Mouse (Mus musculus): ENCODE measurements around the gene Rnf150. TPM values are rescaled to one million over a fixed set of nuclear protein-coding genes. Genes with fewer than 3 reads are reported as not detected.

Gene Rnf150
- polyA plus RNA-seq, 1 experiment, result 44.9 TPM

DNA sequence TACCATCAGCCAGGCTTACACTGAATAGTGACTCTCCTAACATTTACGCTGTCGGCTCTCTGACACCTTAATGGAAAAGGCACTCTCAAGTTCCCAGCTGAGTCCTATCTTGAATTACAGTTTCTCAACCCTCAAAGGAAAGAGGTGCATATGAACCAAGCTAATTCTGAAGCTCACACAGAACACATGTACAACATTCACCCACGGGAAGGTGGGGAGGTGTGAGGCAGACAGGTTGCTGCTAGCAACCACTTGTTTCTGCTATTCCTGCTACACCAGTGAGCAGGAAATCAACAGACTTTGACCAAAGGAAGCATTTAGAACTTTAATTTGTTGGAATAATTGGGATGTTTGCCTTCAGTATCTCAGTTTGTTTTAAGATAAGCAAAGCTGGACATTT, 96.3 kb downstream of the Rnf150 start:
- Histone ChIP-seq H3K4me1 (ENCODE audit: control insufficient read depth, insufficient read depth, low read length) (peaks cover 6% of the 10 kb centered on the region), H3K4me3 (ENCODE audit: insufficient read depth, low read length) (no peak overlapping the region), H3K27ac (ENCODE audit: insufficient read depth, low read depth, low read length) (no peak overlapping the region)
- TF ChIP-seq POLR2A (IDR thresholded peaks at IDR 0.05; ENCODE audit: borderline replicate concordance, low read depth, low read length) (no peak), CTCF (IDR thresholded peaks at IDR 0.05; ENCODE audit: low read depth, low read length) (no peak)

DNA sequence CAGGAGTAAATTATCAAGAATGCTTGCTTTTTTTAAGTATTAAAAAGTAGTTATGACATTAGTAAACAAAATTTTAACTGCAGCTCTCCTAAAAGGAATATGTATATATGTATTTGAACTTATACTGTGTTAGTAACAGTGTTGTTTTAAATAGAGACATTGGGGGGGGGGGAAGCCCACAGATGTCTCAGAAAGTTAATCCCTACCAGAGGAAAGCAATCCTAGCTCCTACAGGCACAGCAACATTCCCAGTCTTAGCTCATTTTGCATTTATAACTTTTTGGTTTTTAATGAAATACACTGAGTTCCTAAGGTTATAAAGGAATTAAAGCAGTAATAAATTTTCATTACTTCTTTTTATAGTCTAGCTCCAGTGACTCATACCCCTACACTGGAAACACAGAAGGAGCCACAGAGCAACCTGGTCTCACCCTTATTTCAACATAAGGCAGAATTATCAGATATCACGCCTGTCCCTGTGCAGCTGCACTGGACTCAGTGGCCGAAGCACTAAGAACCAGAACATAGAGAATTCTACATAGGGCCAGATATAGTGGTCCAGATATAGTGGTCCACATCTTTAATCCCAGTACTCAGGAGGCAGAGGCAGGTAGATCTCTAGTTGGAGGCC, 96.9 kb downstream of the Rnf150 start:
- Histone ChIP-seq H3K4me1 (ENCODE audit: control insufficient read depth, insufficient read depth, low read length) (peaks cover 8% of the 10 kb centered on the region), H3K4me3 (ENCODE audit: insufficient read depth, low read length) (no peak overlapping the region), H3K27ac (ENCODE audit: insufficient read depth, low read depth, low read length) (no peak overlapping the region)
- TF ChIP-seq POLR2A (IDR thresholded peaks at IDR 0.05; ENCODE audit: borderline replicate concordance, low read depth, low read length) (no peak), CTCF (IDR thresholded peaks at IDR 0.05; ENCODE audit: low read depth, low read length) (no peak)

DNA sequence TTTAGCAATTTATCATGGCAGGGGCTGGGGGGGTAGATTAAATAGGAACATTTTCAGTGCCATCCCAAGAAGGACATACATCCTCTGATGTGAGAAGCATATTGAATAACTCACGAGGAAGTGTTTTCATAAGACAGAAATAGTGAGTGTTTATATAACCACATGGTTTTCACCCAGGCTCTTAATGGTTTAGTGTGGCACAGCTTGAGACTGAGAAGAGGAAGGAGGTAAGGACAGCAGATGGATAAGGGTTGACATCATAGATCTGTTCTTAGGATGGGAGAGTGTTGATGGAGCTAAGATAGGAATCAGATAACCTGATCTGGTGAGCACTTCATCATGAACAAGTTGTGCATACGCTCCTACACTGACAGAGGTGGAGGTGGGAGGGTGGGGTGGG, 101.4 kb downstream of the Rnf150 start:
- H3K4me3 ChIP-seq (ENCODE audit: insufficient read depth, low read length), result no peak overlapping the region
- no peak for TF ChIP-seq CTCF (IDR thresholded peaks at IDR 0.05; ENCODE audit: low read depth, low read length)
- no peak for TF ChIP-seq POLR2A (IDR thresholded peaks at IDR 0.05; ENCODE audit: borderline replicate concordance, low read depth, low read length)
- H3K4me1 ChIP-seq (ENCODE audit: control insufficient read depth, insufficient read depth, low read length), result peaks cover 14% of the 10 kb centered on the region
- H3K27ac ChIP-seq (ENCODE audit: insufficient read depth, low read depth, low read length), result no peak overlapping the region

DNA sequence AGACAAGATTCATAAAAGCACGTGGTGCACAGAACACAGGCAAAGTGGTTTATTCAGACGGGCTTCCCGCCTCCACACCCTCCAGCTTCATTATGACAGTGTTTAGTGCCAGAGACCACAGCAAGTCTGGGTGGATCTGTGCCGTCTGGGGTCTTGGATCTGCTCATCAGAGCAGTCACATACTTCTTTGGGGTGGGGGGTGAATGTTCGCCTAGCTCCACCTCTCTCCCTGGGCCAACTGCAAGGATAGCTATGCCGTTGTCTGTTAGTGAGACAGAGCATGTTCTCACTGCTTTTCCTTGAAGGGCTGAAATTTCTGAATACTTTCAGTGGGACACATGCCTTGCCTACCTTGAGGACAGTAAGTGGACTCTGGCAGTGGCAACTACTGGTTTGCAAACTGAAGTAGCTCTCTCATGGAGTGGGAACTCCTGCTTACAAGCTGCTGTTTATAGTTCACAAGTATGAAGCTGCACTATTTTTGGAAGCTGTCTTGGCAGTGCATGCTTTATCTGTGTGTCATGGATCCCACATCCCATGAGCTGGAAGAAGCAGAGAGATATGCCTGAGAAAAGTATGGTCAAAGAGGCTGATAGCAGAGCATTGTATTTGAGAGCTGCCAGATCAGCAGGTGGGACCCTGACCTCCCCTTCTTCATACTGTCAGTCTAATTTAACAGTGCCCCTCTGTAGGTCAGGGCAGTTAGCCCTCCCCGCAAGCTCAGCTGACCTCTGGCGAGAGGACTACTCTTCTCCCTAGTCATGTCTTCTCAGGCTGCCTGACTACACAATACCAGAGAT, 104.9 kb downstream of the Rnf150 start:
- H3K4me3 ChIP-seq (ENCODE audit: insufficient read depth, low read length), result no peak overlapping the region
- H3K4me1 ChIP-seq (ENCODE audit: control insufficient read depth, insufficient read depth, low read length), result peaks cover 14% of the 10 kb centered on the region
- H3K27ac ChIP-seq (ENCODE audit: insufficient read depth, low read depth, low read length), result no peak overlapping the region
- TF ChIP-seq CTCF (IDR thresholded peaks at IDR 0.05; ENCODE audit: low read depth, low read length) (no peak), POLR2A (IDR thresholded peaks at IDR 0.05; ENCODE audit: borderline replicate concordance, low read depth, low read length) (no peak)

DNA sequence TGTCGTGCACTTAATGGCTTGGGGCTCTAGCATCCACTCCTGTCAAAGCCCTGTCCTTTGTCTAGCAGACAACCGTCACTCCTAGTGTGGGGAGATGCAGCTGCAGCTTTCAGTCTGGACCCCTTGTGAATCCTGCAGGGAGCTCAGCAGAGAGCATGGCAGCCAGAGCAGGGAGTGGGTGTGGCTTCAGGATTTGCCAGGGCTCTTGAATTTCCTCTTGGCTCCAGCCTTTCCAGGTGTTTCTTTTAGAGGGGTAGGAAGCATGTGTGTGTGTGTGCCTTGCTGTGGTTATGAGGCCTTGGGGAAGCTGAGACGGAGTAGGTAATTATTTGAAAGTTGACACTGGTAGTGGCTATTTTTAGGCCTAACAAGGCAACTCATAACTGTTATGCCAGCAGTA, 106.8 kb downstream of the Rnf150 start:
- H3K4me1 ChIP-seq (ENCODE audit: control insufficient read depth, insufficient read depth, low read length), result 0 out of 2 replicates have a peak, but pooled peaks cover 5% of the 10 kb centered on the region
- TF ChIP-seq CTCF (IDR thresholded peaks at IDR 0.05; ENCODE audit: low read depth, low read length) (no peak), POLR2A (IDR thresholded peaks at IDR 0.05; ENCODE audit: borderline replicate concordance, low read depth, low read length) (no peak)
- H3K4me3 ChIP-seq (ENCODE audit: insufficient read depth, low read length), result no peak overlapping the region
- no peak overlapping the region for H3K27ac ChIP-seq (ENCODE audit: insufficient read depth, low read depth, low read length)

DNA sequence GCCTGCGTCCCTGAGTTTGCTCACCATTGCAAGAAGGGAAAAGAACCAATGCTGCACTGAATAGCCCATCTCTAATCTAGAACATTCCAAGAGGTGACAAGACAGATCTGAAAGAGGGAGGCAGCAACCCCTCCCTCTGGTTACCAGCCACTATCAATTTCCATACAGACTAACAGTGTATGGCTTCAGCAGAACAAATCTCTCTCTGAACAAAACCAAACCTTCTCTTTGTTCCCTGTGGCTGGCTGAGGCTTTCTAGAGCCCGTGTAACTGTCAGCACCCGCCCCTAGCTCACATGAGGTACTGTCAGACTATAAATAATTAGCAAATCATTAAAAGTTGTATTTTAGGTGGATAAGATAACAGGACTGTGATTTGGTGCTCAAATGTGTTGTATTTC, 109.7 kb downstream of the Rnf150 start:
- 0 out of 2 replicates have a peak, but pooled peaks cover 5% of the 10 kb centered on the region for H3K4me1 ChIP-seq (ENCODE audit: control insufficient read depth, insufficient read depth, low read length)
- no peak for TF ChIP-seq CTCF (IDR thresholded peaks at IDR 0.05; ENCODE audit: low read depth, low read length)
- no peak for TF ChIP-seq POLR2A (IDR thresholded peaks at IDR 0.05; ENCODE audit: borderline replicate concordance, low read depth, low read length)
- no peak overlapping the region for H3K4me3 ChIP-seq (ENCODE audit: insufficient read depth, low read length)
- no peak overlapping the region for H3K27ac ChIP-seq (ENCODE audit: insufficient read depth, low read depth, low read length)

DNA sequence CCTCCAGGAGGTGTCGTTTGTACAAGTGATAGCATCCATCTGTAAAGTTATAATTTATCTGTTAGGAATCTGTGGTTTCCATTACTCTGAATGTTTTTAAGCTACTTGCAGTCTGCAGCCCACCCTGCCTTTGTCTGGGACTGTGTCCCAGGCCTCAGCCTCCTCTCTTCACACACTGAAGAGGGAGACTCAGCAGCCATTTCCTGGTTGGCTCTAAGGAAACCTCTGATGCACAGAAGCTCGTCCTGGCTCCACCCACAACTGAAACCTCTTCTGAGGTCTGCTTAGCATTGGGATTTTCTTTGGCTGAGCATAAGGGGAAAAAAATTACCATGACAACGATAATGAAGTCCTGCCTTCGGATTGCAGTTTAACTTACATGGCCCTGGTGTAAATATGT, 110.2 kb downstream of the Rnf150 start:
- no peak overlapping the region for H3K27ac ChIP-seq (ENCODE audit: insufficient read depth, low read depth, low read length)
- TF ChIP-seq CTCF (IDR thresholded peaks at IDR 0.05; ENCODE audit: low read depth, low read length) (no peak), POLR2A (IDR thresholded peaks at IDR 0.05; ENCODE audit: borderline replicate concordance, low read depth, low read length) (no peak)
- 0 out of 2 replicates have a peak, but pooled peaks cover under 1% of the 10 kb centered on the region for H3K4me1 ChIP-seq (ENCODE audit: control insufficient read depth, insufficient read depth, low read length)
- no peak overlapping the region for H3K4me3 ChIP-seq (ENCODE audit: insufficient read depth, low read length)

DNA sequence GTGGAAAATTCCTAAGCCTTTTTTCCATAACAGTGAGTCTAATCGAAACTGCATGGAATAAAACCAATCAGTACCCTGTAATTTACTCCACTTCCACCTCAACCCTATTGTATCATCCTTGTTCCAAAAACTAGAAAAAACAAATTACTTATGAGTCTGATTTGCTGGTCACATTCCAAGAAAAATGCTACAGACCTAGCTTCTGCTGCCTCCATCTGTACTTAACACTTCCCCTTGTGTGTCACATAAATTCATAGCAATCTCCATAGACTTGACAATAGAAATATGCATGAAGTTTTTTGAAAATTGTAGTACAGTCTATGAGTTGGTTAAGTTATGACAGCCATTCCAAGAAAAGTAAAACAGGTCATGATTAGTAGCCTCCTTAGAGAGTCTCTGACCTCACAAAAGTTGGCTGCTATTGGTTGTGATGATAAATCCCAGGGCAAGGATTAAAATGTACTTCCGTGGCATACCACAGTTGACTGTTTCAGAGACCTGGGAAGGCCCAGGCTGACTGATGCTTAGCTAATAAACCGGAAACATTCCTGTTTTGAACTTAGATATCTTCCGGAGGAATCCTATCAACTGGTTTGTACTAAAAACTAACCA, 118.2 kb downstream of the Rnf150 start:
- TF ChIP-seq CTCF (IDR thresholded peaks at IDR 0.05; ENCODE audit: low read depth, low read length), result no peak
- no peak for TF ChIP-seq POLR2A (IDR thresholded peaks at IDR 0.05; ENCODE audit: borderline replicate concordance, low read depth, low read length)
- H3K27ac ChIP-seq (ENCODE audit: insufficient read depth, low read depth, low read length), result no peak overlapping the region
- H3K4me1 ChIP-seq (ENCODE audit: control insufficient read depth, insufficient read depth, low read length), result peaks cover 15% of the 10 kb centered on the region
- no peak overlapping the region for H3K4me3 ChIP-seq (ENCODE audit: insufficient read depth, low read length)

DNA sequence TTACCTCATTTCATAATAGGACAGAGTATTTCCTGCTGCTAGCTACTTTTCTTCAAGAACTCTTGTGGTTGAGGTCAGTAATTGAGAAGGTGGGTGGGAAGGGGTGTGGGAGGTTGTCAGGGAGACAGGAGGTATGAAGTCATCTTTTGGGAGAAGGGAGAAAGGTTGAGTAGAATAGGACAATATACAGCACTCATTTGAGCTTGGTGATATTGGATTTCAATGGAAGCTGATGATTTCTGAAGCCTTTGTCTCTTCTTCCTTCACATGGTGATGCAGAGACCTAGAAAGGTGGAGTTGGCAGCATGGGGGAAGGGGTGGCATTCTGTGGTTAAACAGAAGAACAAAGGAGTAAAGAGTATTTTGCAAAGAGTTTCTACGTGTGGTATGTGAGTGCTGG, 119.7 kb downstream of the Rnf150 start:
- H3K27ac ChIP-seq (ENCODE audit: insufficient read depth, low read depth, low read length), result no peak overlapping the region

DNA sequence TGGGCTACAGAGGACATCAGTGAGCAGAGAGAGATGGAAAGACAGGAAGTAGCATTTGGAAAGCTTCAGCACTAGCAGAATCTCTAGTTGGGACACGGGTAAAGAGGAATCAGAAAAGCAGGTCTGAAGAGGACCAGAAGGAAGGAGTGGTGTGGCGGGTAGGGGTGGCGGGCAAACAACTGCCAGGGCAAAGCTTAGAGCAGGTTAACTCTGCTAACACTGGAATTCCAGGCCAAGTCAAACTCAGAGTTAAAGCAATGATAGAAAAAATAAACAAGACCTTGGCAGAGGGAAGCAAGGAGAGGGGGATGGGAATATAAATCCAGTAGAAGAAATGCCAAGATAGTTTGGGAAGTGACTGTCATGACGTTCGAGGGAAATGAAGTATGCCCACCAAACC, 120.1 kb downstream of the Rnf150 start:
- no peak overlapping the region for H3K27ac ChIP-seq (ENCODE audit: insufficient read depth, low read depth, low read length)

More for the DNA sequence above, 119.7 kb downstream of the Rnf150 start:
- H3K4me3 ChIP-seq (ENCODE audit: insufficient read depth, low read length), result no peak overlapping the region
- H3K4me1 ChIP-seq (ENCODE audit: control insufficient read depth, insufficient read depth, low read length), result peaks cover 15% of the 10 kb centered on the region
- TF ChIP-seq POLR2A (IDR thresholded peaks at IDR 0.05; ENCODE audit: borderline replicate concordance, low read depth, low read length) (no peak), CTCF (IDR thresholded peaks at IDR 0.05; ENCODE audit: low read depth, low read length) (no peak)

More for the DNA sequence above, 120.1 kb downstream of the Rnf150 start:
- no peak for TF ChIP-seq CTCF (IDR thresholded peaks at IDR 0.05; ENCODE audit: low read depth, low read length)
- TF ChIP-seq POLR2A (IDR thresholded peaks at IDR 0.05; ENCODE audit: borderline replicate concordance, low read depth, low read length), result no peak
- Histone ChIP-seq H3K4me1 (ENCODE audit: control insufficient read depth, insufficient read depth, low read length) (peaks cover 15% of the 10 kb centered on the region), H3K4me3 (ENCODE audit: insufficient read depth, low read length) (no peak overlapping the region)
